Mouse (Mus musculus) layer of hippocampus, postnatal 36 days (tissue): ENCODE data around the gene Erich6. TPM values are rescaled to one million over a fixed set of nuclear protein-coding genes. Genes with fewer than 3 reads are reported as not detected.
A peak's percentile ranks its signal among the peaks of the same experiment; 100 is the strongest.
"Not testable (repeated sequence)": the region's sequence is repeated elsewhere in the genome, so short reads cannot be mapped to it uniquely, and the experiment has no call there.

Experiments
- DNase-seq, 2 experiments: peaks; one replicate each; pipeline ENCODE4 v3.0.0; 2022
- total RNA-seq, 2 experiments: library from RNA; stranded (reverse); gene quantifications; 2 replicates each; pipeline ENCODE4 v1.2.3; 2021

Gene Erich6
- total RNA-seq, 2 experiments from 2014 or later = 1.2 to 1.4 TPM

DNA sequence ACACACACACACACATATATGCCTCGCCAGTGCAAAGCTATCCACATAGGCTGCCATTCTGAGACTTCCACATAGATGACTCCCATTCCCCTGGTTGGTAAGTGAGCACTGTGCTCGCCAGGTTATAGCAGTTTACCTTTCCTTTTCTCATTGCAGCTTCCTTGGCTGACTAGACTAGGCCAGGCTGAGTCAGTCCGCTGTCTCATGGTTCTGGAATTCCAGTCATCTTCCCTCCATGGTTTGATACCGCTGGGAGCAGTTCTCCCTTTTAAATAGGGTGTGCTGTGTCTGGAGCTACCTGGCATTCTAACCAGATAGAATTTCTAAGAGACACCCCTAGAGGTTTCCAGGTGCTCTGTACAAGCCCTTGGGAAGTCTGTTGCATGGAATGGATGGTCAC, 9.2 kb upstream of the Erich6 start:
- DNase-seq = no peak

DNA sequence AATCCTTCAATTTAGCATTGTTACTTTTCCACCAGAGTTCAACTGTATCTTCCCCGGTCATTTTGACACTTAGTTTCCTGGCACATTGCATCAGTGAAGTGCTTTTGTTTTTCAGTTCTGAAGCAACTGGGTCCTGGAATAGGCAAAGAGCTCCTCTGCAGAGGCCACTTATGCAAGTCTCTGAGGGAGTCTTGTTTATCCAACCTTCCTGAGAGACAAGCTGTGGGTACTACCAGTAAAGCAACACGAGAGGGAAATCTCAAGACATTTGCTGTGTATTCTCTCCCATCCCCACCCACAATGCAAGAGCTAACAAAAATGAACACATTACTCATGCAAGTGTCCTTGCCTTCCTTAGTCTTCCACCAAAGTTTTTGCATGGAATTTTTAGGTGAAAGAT, 5.3 kb downstream of the Erich6 start:
- no peak for DNase-seq

- DNase-seq = no peak
Observed at GRCm38 (mm10) chr3:58624981-58625380, 12.0 kb downstream of the Erich6 start.

DNA sequence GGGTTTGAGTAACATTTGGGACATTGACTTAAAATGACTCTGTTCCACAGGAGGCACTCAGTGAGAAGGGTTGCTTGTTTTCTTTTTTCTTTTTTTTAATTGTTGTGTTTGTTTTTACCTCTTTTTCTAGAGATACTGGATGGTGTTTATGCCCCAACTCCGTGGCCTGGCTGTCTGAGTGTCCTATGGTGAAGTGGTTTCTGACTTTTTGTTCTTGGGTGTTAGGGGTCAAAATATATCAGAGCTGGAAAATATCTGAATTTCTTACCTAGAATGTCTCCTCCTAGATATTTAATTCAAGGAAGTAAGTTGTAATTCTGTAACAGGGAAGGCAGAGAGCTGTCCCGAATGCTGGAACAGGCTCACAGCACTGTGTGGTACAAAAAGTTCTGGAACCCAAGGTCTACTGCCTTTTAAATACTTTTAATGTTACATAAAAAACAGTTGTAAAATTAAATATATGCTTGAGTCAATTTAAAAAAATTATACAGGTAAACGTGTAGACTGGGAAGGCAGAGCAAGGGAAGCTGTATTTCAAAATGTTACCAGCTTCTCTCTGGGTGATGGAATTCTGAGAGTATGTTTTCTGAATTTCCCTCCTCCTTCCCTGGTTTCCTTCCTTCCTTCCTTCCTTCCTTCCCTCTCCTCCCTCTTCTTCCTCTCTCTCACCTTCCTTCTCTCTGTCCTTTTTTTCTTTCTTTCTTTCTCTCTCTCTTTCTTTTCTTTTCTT, 14.2 kb downstream of the Erich6 start:
- no peak for DNase-seq

GRCm38 (mm10) chr3:58621066-58621465, 15.9 kb downstream of the Erich6 start:
- no peak for DNase-seq

DNA sequence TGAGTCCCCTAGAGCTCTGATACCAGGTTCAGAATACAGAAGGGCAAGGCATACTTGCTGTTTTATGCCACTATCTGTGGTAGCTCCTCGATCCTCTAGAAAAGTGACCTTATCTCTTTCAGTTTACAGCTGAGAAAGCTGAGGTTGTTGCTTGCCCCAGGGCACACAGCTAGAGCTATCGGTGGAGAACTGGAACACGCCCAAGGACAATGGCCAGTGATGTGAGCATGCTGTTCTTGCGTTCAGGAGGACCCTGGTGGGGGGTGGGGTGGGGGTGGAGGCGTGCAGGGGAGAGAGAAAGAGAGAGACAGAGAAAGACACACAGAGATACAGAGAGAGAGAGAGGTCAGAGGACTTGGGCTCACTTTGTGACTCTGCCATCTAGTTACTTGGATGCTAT, 27.0 kb downstream of the Erich6 start:
- no peak for DNase-seq

- no peak for DNase-seq
Observed at GRCm38 (mm10) chr3:58608506-58608905, 28.5 kb downstream of the Erich6 start.

DNA sequence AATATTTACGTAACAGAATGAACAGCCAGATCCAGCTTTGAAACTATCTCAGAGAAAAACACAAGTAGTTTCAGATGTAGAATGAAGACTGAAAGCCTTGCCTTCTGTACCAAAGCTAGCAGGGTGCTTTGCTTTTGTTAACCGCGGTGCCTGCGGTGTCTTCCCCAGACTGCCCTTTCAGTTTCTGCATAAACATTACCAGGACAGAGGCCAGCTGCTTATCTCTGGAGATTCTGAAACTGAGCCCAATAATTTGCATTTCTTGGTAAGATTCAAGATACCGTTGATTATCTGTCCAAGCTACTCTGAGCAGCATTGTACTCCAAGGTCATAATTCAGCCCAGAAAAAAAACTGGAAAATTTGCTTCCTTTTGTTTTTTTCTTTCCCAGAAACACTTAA, 43.4 kb downstream of the Erich6 start:
- no peak for DNase-seq

DNA sequence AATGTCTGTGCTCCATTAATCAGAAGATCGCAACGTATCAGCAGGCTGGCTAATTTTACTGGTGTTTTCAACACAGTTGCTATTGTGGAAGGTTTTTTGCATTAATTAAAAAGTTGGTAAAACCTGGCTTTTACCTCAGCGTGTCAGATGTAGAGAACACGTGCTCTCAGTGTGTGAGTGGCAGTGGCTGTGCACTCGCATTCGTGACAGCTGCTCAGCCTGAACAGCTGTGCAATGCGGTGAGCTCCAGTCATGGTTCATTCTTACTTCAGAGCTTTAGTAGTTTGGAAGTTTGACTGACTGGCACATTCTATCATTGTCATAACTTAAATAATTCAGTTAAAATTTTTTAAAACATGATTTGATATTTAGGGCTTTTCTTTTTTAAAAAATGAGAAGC, 44.3 kb downstream of the Erich6 start:
- DNase-seq = not testable (repeated sequence)

DNA sequence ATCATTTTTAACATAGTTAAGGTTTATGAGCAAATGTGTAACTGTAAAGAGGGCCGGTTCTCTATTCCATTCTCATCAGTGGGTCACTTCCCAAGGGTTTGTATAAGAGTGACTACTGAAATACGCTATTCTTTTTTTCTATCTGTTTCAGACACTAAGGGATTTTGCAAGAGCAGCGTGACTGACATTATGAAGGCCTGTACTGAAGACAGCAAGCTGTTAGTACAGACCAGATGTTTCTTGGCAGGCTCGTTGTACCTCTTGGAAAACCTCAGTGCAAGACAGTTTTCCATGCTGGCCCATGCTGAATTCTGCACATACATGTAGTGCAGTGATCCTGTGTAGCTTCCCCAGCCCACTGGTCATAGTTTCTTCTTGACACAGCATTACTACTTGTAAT, 46.5 kb downstream of the Erich6 start:
- DNase-seq = not testable (repeated sequence)

DNA sequence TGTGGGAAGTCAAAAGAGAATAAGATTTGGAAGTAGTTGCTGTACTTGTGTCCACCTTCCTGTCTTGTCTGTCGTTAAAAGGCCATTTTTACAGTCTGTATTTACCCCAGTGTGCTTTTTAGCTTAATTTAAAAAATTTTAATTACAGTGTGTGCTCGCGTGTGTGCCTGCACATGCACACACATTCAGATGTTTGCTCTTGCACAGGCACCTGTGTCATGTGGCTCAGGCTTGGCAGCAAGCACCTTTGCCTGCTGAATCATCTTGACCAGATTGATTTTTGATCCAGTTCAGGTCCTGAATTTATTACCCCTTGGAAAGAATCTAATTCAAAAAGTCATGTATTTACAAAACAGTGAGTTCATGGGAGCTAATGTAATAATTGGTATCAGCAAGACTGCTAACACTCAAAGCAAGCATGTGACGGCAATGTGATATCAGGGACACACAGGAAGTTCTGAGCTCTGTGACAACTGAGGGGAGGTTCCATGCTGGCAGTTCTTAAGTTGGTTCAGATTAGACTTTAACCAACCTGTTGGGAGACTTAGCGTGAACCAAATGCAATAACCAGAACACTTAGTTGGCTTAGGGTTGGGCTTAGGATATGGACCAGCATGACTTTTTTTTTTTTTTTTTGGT, 54.1 kb downstream of the Erich6 start:
- no peak for DNase-seq

- DNase-seq = no peak
Observed at GRCm38 (mm10) chr3:58582297-58582696, 54.7 kb downstream of the Erich6 start.

DNA sequence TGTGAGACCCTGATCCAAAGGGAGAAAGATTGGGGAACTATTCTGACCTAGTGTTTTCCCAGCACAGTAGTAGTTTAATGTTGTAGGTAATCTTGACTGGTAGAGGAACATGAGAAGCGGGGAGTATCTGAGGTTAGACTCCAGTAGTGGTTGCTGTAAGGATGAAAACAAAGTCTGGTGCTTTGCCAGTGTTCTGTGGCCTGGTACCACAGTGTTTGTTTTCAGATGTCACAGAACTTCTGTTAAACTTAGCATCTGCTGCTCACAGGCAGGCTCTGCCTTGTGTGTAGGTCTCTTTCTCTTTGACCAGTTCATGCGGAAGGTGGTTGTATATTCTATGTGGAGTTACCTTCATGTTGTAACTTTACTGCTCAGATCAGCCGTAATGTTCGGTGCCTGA, 55.5 kb downstream of the Erich6 start:
- DNase-seq = no peak

GRCm38 (mm10) chr3:58577506-58578050, 59.4 kb downstream of the Erich6 start:
- no peak for DNase-seq

GRCm38 (mm10) chr3:58577067-58577503, 59.9 kb downstream of the Erich6 start:
- peak; percentile 52 to 59 for DNase-seq

DNA sequence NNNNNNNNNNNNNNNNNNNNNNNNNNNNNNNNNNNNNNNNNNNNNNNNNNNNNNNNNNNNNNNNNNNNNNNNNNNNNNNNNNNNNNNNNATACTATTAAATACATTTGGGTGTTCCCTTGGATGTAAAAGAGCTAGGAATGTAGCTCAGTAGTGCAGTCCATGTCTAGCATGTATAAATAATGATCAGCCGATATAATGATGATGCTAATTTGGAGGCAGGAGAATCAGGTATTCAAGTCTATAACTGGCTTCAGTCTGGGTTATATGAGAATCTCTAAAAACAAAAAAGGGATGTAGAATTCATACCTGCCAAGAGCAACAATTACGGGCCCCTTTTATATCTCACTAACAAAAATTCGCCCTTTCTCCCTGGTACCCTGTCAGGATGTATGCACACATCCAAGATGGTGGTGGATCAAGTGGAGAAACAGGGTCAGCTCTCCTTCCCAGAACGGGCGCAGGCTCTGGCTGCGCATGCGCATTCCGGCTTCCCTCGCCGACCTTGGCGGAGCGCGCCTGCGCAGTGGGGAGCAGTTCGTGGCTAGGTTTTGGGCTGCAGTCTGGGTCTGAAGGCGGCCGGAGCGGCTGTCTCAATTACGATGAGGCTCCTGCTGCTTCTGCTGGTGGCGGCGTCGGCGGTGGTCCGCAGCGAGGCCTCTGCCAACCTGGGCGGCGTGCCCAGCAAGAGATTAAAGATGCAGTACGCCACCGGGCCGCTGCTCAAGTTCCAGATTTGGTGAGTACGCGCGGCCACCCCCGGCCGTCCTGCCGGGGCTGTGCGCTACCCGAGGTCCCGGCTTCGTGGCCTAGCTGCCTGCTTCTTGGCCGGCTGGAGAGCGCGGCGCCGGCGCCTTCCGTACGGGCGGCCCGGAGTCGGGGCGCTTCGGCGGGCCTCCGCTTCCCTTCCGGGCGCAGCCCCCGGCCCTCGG, 60.6 kb downstream of the Erich6 start, which contains the start of gene Selenot:
Selenot (plus strand) TSS at position 500 of the 930 bp plus-strand sequence.
- peak; percentile 98 for DNase-seq

- DNase-seq = no peak
Observed at GRCm38 (mm10) chr3:58570821-58571220, 66.2 kb downstream of the Erich6 start.

Other genes with a start within 250 kb of the Erich6 start
- gene Tsc22d2, start 222.5 kb downstream of the Erich6 start, total RNA-seq = 10 to 100 TPM; 40.0 to 44.7 TPM
- 10 to 100 TPM; 44.4 to 44.8 TPM for gene Eif2a, start 111.4 kb downstream of the Erich6 start, total RNA-seq
- gene Serp1, start 111.3 kb downstream of the Erich6 start, total RNA-seq = 10 to 100 TPM; 25.3 to 26.3 TPM
- gene Selenot, start 60.6 kb downstream of the Erich6 start, total RNA-seq = 100 to 1,000 TPM; 151 to 156 TPM
- 10 to 100 TPM; 18.0 to 20.7 TPM for gene Siah2, start 55.2 kb upstream of the Erich6 start, total RNA-seq
- gene Mindy4b-ps, start 185.1 kb upstream of the Erich6 start, total RNA-seq = 1 to 10 TPM; 1.3 to 1.4 TPM
- gene Clrn1, start 248.1 kb upstream of the Erich6 start, total RNA-seq = 1 to 10 TPM; 2.3 to 2.4 TPM